Mouse (Mus musculus) embryo, embryonic 10.5 days (tissue): ENCODE results near the gene Eif5b.
A peak's percentile ranks its signal among the peaks of the same experiment; 100 is the strongest.
"Not testable (repeated sequence)": the region's sequence is repeated elsewhere in the genome, so short reads cannot be mapped to it uniquely, and the experiment has no call there.

Source experiments
- DNase-seq: peaks from one replicate; pipeline ENCODE4 v3.0.0-alpha.2; 2015; ENCODE audit warnings: low spot score

The Eif5b gene

DNA sequence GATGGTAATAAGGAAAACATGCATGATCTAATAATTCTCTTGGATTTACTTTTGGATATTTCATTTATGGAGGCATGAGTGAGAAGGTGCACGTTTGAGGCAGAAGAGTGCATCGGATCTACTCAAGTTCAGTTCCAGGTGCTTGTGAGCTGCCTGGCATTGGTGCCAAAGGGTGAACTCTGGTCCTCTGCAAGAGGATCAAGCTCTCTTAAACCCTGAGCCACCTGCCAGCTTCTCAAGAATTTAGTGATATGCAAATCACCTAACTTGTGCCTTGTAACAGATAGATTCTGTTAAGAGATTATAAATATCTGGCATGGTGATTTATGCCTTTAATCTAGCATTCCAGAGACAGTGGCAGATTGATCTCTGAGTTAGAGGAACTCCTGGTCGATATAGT is 5.2 kb downstream of the Eif5b start:
- DNase-seq, result no peak

DNA sequence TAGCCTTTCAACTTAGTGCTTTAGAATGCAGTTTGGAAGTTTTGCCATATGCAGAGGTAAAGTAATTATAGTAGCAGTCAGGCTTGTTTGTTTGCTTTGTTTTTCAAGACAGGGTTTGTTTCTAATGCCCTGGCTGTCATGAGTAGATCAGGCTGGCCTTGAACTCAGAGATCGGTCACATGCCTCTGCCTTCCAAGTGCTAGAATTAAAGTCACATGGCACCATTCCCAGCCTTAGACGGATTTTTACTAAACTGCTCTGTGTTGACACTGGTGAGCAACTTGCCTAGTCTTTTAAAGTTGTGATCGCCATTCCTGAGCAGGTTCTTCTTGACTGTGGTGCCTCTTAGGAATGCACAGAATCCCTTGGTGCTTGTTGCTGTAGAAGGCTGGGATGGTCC is 8.9 kb downstream of the Eif5b start:
- DNase-seq, result no peak

DNA sequence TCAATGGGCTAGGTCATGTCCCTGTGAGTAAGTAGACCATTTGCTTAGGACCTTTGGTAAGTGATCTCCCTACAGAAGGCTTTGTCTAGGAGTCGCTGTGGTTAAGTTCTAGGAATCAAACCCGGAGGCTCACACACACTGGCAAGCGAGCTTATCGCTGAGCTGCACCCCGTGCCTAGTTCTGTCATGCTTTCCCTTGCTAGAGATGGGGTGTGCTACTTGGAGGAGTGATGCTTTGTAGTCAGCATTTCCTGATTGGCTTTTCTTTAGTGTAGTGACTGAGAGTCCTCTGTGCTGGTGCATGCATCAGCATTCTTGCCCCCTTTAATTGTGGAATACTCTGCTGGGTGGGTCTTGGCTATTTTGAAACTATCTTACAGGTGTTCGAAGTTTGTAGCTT is 13.8 kb downstream of the Eif5b start:
- DNase-seq, result no peak

DNA sequence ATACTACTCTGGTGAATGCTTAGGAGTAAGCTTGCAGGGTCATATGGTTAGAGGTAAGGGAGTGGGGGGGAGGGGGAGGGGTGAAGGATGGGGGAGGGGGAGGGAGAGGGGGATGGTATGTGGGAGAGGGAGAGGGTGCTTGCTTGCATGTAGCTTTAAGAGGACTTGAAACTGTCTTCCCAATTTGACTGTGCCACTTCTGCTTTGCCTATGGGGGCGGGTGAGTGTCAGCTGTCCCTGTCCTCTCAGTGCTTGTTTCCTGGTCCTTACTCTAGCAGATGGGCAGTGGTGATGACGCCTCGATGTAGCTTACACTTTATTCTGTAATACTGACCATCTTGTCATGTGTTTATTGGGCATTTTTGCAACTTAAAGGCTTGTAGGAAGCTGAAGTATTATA is 14.3 kb downstream of the Eif5b start:
- DNase-seq, result no peak

DNA sequence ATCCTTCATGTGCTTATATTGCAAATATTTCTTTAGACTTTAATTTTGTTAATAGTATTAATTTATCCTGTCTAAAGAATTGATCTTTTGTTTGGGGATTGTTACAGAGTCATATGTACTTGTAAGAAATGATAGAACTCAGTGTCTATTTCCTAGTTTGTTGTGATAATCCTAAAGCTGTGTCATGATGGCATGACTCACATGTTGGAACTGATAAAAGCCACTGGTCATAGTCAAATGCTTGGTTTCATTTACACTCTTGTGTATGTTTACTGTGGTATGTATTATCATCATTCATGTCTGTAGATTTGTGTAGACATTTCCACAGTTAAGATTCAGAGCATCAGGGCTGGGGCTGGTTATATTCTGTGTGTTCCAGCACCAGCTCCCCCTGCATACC is 14.7 kb downstream of the Eif5b start:
- DNase-seq, result no peak

DNA sequence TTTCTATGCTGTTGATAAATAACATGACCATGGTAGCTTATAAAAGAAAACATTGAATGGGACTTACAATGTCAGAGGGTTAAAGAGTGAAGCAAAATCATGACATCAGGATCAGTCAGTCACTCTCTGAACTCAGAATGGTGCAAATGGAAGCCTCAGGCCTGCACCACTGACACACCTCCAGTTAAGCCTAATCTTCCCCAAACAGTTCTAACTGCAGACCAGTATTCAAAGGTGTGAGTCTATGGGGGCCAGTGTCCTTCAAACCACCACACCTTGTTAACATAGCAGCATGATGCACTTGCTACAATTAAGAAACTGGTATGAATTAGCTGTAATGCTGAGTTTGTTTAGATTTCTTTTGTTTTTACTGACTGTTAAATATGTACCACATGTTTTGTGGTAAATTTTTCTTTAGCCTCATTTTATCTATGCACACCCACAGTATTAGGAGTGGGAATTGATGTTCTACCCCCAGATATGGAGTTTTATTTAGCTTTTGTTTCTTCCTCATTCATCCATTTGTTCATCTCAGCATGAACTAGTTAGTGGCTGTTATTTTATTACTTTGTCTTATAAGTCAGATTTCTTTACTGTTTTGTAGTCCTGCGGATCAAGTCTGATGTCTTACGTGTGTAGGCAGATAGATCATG is 16.9 kb downstream of the Eif5b start:
- DNase-seq, result no peak

DNA sequence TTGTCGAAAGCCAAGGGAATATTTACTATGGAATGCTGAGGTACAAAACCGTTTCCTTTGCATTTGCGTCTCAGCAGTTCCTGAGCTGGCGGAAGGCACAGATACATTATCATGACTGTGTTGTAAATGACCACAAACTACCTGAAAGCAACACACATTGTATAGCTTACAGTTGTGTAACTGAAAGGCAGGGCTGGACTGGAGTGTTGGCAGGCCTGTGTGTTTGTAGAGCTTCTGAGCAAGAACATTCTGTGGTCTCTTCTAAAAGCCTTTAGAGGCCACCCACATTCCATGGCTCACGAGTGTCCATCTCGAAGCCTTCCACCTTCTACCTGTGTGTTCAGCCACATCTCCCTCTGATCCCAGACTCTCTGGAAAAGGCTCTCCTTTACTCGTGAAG is 29.5 kb downstream of the Eif5b start:
- DNase-seq, result no peak

DNA sequence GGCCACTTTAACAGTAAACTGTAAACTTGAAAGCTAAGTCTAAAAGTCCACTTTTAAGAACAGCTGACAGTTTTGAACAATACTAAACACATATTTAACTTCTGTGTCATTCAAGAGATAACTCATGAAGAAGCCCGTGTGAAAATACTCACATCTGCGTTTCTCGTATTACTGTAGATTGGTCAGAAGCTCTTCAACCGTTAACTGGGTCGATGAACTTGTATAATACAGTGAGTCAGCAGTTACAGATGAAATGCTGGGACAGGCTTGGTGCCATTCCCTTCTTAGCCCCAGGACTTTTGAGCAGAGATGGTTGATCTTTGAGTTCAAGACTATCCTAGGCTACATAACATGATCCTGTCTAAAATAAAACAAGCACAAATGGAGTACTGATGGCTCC is 33.6 kb downstream of the Eif5b start:
- DNase-seq, result no peak

DNA sequence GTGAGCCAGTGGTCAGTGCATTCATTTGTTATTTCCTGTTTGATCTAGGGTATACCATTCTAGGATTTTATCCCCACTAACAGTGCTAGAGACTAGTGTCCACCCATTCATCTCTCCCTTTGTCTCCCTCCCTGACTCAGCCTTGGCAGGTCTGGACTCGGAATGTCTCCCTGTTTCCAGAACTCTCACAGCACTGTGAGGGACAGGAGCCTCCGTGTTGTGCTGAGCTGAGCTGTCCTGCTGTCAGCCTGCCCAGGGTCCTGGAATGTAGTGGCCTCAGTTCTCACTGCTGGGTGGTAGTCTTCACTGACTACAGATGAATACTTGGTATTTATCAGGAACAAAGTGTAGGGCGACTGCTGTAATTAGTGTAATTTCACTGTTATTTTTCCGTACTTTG is 37.7 kb downstream of the Eif5b start:
- DNase-seq, result no peak

DNA sequence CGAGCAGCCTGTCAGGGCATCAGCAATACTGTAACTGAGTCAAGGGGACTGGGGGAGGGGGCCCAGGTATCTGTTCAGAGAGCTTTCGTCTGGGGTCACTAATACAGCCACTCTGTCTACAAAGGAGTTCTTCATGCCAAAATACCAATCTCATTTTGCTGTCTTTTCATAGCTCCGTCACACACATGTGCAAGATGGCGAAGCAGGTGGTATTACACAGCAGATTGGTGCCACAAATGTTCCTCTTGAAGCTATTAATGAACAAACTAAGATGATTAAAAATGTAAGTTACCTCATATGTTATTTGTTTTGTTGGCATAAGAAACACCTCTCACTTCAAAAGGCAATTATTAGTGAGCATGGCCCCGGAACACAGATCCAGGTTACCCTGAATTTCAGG is 39.6 kb downstream of the Eif5b start:
- no peak for DNase-seq

DNA sequence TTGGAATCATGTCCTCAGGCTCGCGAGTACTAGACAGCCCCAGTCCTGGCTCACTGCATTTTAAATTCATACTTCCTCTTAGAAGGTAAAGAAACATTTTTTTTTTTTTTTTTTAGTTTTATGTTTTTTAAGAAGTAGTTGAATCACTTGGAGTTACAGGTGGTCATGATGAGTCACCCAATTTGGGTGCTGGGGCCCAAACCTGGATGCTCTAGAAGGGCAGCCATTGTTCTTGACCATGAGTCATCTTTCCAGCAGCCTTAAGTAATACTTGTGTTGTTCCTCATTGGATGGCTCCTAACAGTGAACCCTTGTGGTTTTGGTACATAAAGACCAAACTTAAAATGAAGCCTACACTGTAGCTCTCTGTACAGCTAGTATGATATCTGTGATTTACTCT is 41.1 kb downstream of the Eif5b start:
- DNase-seq, result no peak

DNA sequence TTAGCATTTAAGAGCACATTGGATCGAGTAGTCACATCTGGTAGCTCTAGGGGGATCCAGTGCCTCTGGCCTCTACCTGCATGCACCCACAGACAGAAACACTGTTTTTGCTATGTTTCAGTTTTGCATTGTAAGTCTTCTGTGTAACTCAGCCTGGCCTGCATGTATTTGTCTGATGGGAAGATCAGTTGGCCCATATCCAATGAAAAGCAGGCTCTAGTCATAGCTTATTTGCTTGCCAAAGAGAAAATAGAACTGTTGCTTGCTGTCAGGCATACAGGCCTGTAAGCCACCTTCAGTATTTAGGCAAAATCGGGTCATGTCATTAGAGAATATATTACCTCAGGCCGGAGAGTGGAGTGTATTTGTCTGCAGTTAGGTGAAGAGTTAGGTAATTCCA is 50.3 kb downstream of the Eif5b start:
- DNase-seq, result no peak

DNA sequence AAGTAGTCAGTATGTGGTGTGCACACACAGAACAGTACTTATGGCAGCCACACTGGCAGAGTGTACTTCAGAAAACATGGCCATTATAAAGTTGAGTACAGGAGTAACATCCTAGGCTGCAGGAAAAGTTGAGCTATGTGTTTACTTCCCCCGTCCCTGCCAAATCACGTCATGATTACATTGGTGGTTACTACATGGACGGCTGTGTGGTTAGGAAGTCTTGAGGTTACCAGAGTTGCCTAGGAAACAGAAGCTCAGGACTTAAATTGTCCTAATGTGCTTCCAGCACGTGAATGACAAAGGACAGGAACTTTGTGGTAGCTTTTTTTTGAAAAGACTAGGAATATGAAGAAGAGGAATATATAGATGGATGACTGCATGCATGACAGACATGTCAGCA is 51.8 kb downstream of the Eif5b start:
- DNase-seq, result no peak

DNA sequence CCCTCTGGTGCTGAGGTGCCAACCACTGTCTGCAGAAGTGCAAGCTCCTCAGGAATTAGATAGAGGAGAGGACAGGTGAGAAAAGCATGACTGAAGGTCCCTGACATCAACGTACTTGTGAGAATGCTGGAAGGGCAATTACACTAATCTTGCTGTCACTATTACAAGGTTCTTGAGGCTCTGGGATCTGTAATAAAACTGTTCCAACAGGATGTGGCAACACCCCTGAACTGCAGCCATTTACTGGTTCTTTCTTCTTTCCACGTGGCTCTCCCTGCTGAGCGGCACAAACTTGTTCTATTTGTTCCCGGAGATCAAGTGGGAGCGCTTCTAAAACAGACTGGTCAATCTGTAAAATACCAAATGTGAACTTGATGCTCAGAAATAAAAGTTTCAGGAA is 57.4 kb downstream of the Eif5b start:
- DNase-seq, result no peak

DNA sequence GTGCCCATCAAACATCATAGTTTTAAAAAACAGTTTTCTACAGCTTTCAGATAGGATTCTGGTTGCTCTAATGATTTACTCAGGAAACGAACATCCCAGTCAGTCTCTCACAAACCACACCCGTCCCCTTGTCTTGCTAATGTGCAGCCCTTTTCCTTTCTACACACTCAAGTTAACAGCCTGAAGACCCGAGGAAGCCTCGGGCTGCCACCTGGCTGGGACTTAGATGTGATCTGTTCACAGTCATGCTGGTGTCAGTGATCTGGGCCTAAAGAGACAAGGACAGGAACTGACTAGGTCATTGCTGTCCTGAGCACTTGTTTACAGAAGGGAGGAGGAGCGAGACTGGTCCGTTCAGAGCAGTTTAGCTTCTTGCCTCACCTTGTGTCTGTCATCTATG is 60.6 kb downstream of the Eif5b start:
- DNase-seq, result no peak

DNA sequence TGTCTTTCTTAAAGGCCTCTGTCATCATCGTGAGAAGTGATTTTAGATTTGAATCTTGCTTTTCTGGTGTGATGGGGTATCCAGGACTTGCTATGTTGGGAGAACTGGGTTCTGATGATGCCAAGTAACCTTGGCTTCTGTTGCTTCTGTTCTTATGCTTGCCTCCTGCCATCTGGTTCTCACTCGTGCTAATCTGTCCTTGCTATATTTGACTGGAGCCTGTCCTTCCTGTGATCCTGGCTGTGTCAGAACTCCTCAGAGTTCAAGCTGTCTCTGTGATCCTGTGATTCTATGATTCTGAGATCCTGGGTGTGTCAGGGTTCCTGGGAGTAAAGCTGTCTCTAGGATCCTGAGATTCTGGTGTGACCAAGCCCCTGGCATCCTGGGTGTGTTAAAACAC is 64.3 kb downstream of the Eif5b start:
- DNase-seq, result not testable (repeated sequence)

DNA sequence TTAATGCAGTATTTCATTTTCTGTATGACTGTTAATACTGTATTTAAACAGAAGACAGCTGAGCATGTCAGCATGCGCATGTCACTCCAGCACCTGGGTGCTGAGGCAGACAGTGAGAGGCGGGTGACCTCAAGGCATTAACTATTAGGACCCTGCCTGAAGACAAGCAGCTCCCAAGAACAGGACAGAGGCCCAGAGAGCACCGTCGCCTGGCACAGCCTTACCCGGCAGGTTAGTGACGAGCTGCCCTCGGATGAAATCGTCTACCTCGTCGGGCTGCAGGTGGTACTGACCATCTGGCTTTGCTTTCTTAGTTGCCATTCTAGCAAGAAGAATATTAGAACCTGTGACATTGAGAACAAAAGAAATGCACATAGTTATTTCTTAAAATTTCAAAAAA is 69.5 kb downstream of the Eif5b start:
- no peak for DNase-seq

DNA sequence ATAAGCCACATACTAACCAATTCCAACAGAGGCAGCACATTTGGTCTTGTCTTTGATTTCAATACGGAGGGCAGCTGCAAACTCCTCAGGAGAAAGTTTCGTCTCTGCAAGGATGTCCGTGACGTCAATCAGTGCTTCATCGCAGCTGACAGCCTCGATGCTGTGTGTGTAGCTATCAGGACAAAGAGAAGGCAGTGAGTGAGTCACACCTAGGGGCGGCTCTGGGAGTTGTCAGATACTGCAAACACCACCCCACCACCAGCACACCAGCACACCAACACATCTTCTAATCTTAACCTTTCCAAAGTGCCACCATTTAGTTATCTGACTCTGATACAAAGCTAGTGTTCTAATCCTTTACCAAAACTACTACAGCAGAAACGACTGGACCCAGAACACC is 73.5 kb downstream of the Eif5b start:
- DNase-seq, result no peak

DNA sequence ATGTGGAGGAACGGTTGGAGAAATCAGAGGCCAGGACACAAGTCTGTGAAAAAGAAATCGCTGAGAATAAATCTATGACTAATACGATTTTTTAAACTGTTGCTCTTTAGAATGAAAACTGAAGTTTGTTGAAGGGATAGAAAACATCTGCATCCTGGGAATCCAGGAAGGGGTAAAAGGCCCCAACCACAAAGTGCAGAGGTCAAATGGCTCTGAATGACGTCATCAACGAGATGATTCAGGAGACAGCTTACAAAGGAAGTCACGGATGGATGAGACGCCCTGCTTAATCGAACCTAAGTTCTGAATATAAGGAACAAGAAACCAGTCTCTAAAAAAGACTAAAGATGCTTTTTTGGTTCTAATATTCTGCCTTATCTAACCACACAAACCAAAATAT is 83.5 kb downstream of the Eif5b start:
- no peak for DNase-seq

DNA sequence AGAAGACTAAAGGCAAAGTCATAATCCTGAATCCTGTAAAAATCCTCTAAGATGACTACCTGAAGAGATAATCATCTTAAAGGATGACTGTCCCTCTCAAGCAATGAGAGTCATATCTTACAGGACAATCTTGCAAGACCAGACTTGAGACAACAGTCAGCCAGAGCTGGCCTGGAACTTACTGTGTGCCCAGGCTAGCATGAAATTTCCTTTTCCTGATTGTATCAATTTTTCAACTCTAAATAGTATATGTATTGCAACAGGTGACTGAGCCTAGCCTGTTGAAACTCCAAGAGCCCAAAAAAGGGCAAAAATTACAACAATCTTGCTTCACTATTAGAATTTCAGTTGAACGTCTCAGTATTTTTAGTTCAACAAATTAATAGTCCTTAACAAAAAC is 105.4 kb downstream of the Eif5b start:
- no peak for DNase-seq

DNA sequence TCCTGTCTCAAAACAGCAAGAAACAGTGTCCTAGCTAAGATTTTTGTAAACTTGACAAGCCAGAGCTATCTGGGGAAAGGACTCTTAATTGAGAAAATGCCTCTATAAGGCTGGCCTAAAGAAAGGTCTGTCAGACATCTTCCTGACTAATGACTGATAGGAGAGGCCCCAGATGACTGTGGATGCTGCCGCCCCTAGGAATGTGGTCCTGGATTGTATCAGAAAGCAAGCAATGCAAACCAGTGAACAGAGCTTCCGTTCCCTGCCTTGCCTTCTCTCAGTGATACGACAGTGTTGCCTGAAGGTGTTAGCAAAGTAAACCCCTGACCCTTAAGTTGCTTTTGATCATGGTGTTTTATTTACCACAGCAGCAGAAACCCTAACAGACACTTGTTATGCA is 106.0 kb downstream of the Eif5b start:
- peak; percentile 26 for DNase-seq
